Mouse (Mus musculus): ENCODE data around the gene Mnx1. TPM values are rescaled to one million over a fixed set of nuclear protein-coding genes. Genes with fewer than 3 reads are reported as not detected.

Gene Mnx1
- polyA plus RNA-seq, 1 experiment from 2014 or later = not detected

- H3K4me1 ChIP-seq (ENCODE audit: control insufficient read depth, insufficient read depth, low read length) = peaks cover 6% of the 10 kb centered on the region; the same call in 1 of the 2 replicates
- no peak overlapping the region for H3K9ac ChIP-seq (ENCODE audit: low read length)
- WGBS = 4% methylated on average over 11 of the region's 11 CpGs
- no peaks in the 10 kb centered on the region for H3K36me3 ChIP-seq (ENCODE audit: control insufficient read depth, insufficient read depth)
- ATAC-seq (replicated peaks; ENCODE audit: extremely low read depth, insufficient read depth, low FRiP score) = no peak
- no peak overlapping the region for H3K4me2 ChIP-seq (ENCODE audit: low read depth, low read length)
- H3K9me3 ChIP-seq (replicated peaks; ENCODE audit: control insufficient read depth, low read length) = no peaks in the 10 kb centered on the region
- H3K4me3 ChIP-seq (ENCODE audit: low read length) = no peak overlapping the region
- H3K27me3 ChIP-seq (ENCODE audit: control insufficient read depth, insufficient read depth, low read length) = peaks cover 93% of the 10 kb centered on the region
- no peak overlapping the region for H3K27ac ChIP-seq (ENCODE audit: low read length)
Measured at GRCm38 (mm10) chr5:29471396-29471795, 6.9 kb downstream of the Mnx1 start.

GRCm38 (mm10) chr5:29470851-29471394, 7.3 kb downstream of the Mnx1 start:
- Histone ChIP-seq H3K9me3 (replicated peaks; ENCODE audit: control insufficient read depth, low read length) (no peaks in the 10 kb centered on the region), H3K27me3 (ENCODE audit: control insufficient read depth, insufficient read depth, low read length) (peaks cover 92% of the 10 kb centered on the region), H3K4me2 (ENCODE audit: low read depth, low read length) (no peak overlapping the region), H3K36me3 (ENCODE audit: control insufficient read depth, insufficient read depth) (no peaks in the 10 kb centered on the region), H3K9ac (ENCODE audit: low read length) (no peak overlapping the region), H3K27ac (ENCODE audit: low read length) (no peak overlapping the region), H3K4me1 (ENCODE audit: control insufficient read depth, insufficient read depth, low read length) (peaks cover 6% of the 10 kb centered on the region; the same call in 1 of the 2 replicates), H3K4me3 (ENCODE audit: low read length) (no peak overlapping the region)
- WGBS = 5% methylated on average over 20 of the region's 20 CpGs
- no peak for ATAC-seq (replicated peaks; ENCODE audit: extremely low read depth, insufficient read depth, low FRiP score)

- Histone ChIP-seq H3K27ac (ENCODE audit: low read length) (no peak overlapping the region), H3K36me3 (ENCODE audit: control insufficient read depth, insufficient read depth) (no peaks in the 10 kb centered on the region), H3K4me3 (ENCODE audit: low read length) (no peak overlapping the region), H3K9me3 (replicated peaks; ENCODE audit: control insufficient read depth, low read length) (no peaks in the 10 kb centered on the region), H3K9ac (ENCODE audit: low read length) (no peak overlapping the region), H3K4me1 (ENCODE audit: control insufficient read depth, insufficient read depth, low read length) (peaks cover 6% of the 10 kb centered on the region; the same call in 1 of the 2 replicates), H3K4me2 (ENCODE audit: low read depth, low read length) (no peak overlapping the region), H3K27me3 (ENCODE audit: control insufficient read depth, insufficient read depth, low read length) (peaks cover 86% of the 10 kb centered on the region)
- no peak for ATAC-seq (replicated peaks; ENCODE audit: extremely low read depth, insufficient read depth, low FRiP score)
- 17% methylated on average over 5 of the region's 5 CpGs for WGBS
Measured at GRCm38 (mm10) chr5:29470271-29470670, 8.0 kb downstream of the Mnx1 start.

- no peak overlapping the region for H3K4me3 ChIP-seq (ENCODE audit: low read length)
- WGBS = 16% methylated on average over 4 of the region's 4 CpGs
- no peak overlapping the region for H3K9ac ChIP-seq (ENCODE audit: low read length)
- no peaks in the 10 kb centered on the region for H3K36me3 ChIP-seq (ENCODE audit: control insufficient read depth, insufficient read depth)
- no peaks in the 10 kb centered on the region for H3K9me3 ChIP-seq (replicated peaks; ENCODE audit: control insufficient read depth, low read length)
- H3K4me1 ChIP-seq (ENCODE audit: control insufficient read depth, insufficient read depth, low read length) = peaks cover 6% of the 10 kb centered on the region; the same call in 1 of the 2 replicates
- H3K27me3 ChIP-seq (ENCODE audit: control insufficient read depth, insufficient read depth, low read length) = peaks cover 78% of the 10 kb centered on the region
- no peak for ATAC-seq (replicated peaks; ENCODE audit: extremely low read depth, insufficient read depth, low FRiP score)
- no peak overlapping the region for H3K27ac ChIP-seq (ENCODE audit: low read length)
- no peak overlapping the region for H3K4me2 ChIP-seq (ENCODE audit: low read depth, low read length)
Measured at GRCm38 (mm10) chr5:29469501-29469900, 8.8 kb downstream of the Mnx1 start.

GRCm38 (mm10) chr5:29468351-29469065, 9.8 kb downstream of the Mnx1 start:
- no peak for ATAC-seq (replicated peaks; ENCODE audit: extremely low read depth, insufficient read depth, low FRiP score)
- Histone ChIP-seq H3K4me2 (ENCODE audit: low read depth, low read length) (peak overlapping the region; percentile 88), H3K36me3 (ENCODE audit: control insufficient read depth, insufficient read depth) (no peaks in the 10 kb centered on the region), H3K4me1 (ENCODE audit: control insufficient read depth, insufficient read depth, low read length) (peaks cover 6% of the 10 kb centered on the region; the same call in 1 of the 2 replicates), H3K9me3 (replicated peaks; ENCODE audit: control insufficient read depth, low read length) (no peaks in the 10 kb centered on the region), H3K27me3 (ENCODE audit: control insufficient read depth, insufficient read depth, low read length) (peaks cover 68% of the 10 kb centered on the region), H3K27ac (ENCODE audit: low read length) (no peak overlapping the region), H3K4me3 (ENCODE audit: low read length) (peak overlapping the region; percentile 60), H3K9ac (ENCODE audit: low read length) (no peak overlapping the region)
- WGBS = 2% methylated on average over 17 of the region's 17 CpGs

- Histone ChIP-seq H3K27ac (ENCODE audit: low read length) (no peak overlapping the region), H3K9me3 (replicated peaks; ENCODE audit: control insufficient read depth, low read length) (no peaks in the 10 kb centered on the region), H3K36me3 (ENCODE audit: control insufficient read depth, insufficient read depth) (no peaks in the 10 kb centered on the region), H3K4me1 (ENCODE audit: control insufficient read depth, insufficient read depth, low read length) (peaks cover 6% of the 10 kb centered on the region; the same call in 1 of the 2 replicates), H3K9ac (ENCODE audit: low read length) (0 out of 2 replicates have a peak overlapping the region, but pooled peaks have one; percentile 23), H3K4me3 (ENCODE audit: low read length) (peak overlapping the region; percentile 60), H3K27me3 (ENCODE audit: control insufficient read depth, insufficient read depth, low read length) (peaks cover 61% of the 10 kb centered on the region), H3K4me2 (ENCODE audit: low read depth, low read length) (peak overlapping the region; percentile 88)
- WGBS = 4% methylated on average over 67 of the region's 67 CpGs
- ATAC-seq (replicated peaks; ENCODE audit: extremely low read depth, insufficient read depth, low FRiP score) = no peak
Measured at GRCm38 (mm10) chr5:29467489-29468350, 10.6 kb downstream of the Mnx1 start.

GRCm38 (mm10) chr5:29462943-29463686, 15.2 kb downstream of the Mnx1 start:
- Histone ChIP-seq H3K27ac (ENCODE audit: low read length) (no peak overlapping the region), H3K36me3 (ENCODE audit: control insufficient read depth, insufficient read depth) (no peaks in the 10 kb centered on the region), H3K27me3 (ENCODE audit: control insufficient read depth, insufficient read depth, low read length) (peaks cover 18% of the 10 kb centered on the region), H3K4me1 (ENCODE audit: control insufficient read depth, insufficient read depth, low read length) (peaks cover 3% of the 10 kb centered on the region; the same call in 1 of the 2 replicates), H3K4me3 (ENCODE audit: low read length) (no peak overlapping the region), H3K4me2 (ENCODE audit: low read depth, low read length) (no peak overlapping the region), H3K9ac (ENCODE audit: low read length) (no peak overlapping the region), H3K9me3 (replicated peaks; ENCODE audit: control insufficient read depth, low read length) (no peaks in the 10 kb centered on the region)
- no peak for ATAC-seq (replicated peaks; ENCODE audit: extremely low read depth, insufficient read depth, low FRiP score)
- WGBS = 71% methylated on average over 9 of the region's 9 CpGs

GRCm38 (mm10) chr5:29456895-29457656, 21.2 kb downstream of the Mnx1 start:
- H3K27ac ChIP-seq (ENCODE audit: low read length) = no peak overlapping the region
- WGBS = 66% methylated on average over 5 of the region's 5 CpGs
- H3K9ac ChIP-seq (ENCODE audit: low read length) = no peak overlapping the region
- H3K4me3 ChIP-seq (ENCODE audit: low read length) = no peak overlapping the region
- H3K27me3 ChIP-seq (ENCODE audit: control insufficient read depth, insufficient read depth, low read length) = no peaks in the 10 kb centered on the region
- no peaks in the 10 kb centered on the region for H3K9me3 ChIP-seq (replicated peaks; ENCODE audit: control insufficient read depth, low read length)
- H3K4me2 ChIP-seq (ENCODE audit: low read depth, low read length) = no peak overlapping the region
- H3K4me1 ChIP-seq (ENCODE audit: control insufficient read depth, insufficient read depth, low read length) = no peaks in the 10 kb centered on the region
- peaks cover 12% of the 10 kb centered on the region for H3K36me3 ChIP-seq (ENCODE audit: control insufficient read depth, insufficient read depth)
- no peak for ATAC-seq (replicated peaks; ENCODE audit: extremely low read depth, insufficient read depth, low FRiP score)

Data from heart, embryonic 16.5 days (tissue).